ENCODE assay signal across 7 mouse cellular contexts in genomic region chr3:142475913-142476312, GRCm38 (mm10). TPM values are rescaled to one million over a fixed set of nuclear protein-coding genes. Genes with fewer than 3 reads are reported as not detected.
DNase-seq lines count a peak whose midpoint lies in the region; ATAC-seq lines count a peak whose summit lies in the region.

No protein-coding gene starts in this region.

- WGBS in embryonic facial prominence, embryonic 11.5 days = 20% methylated on average over 4 of the region's 4 CpGs
- 21% methylated on average over 4 of the region's 4 CpGs for WGBS in hindbrain, embryonic 16.5 days

- DNase-seq in ovary, postnatal 14 days (ENCODE audit: low spot score) = peak; percentile 32
- no peak for DNase-seq in ovary, postnatal 10 days (ENCODE audit: low spot score)
- peak; percentile 59 to 70 for DNase-seq in adrenal gland, adult 18-20 months (ENCODE audit: low spot score in 2 of 2)
- DNase-seq in embryonic facial prominence, embryonic 11.5 days (ENCODE audit: low spot score) = peak; percentile 77
- DNase-seq in left cerebral cortex, postnatal 4 days = peak; percentile 67
- DNase-seq in retina, postnatal 1 day = peak; percentile 79

- intact Hi-C loops in left cerebral cortex, postnatal 4 days (cut with DNase I) = loop anchor here (5.0 to 10.0 kb wide), 2 partner anchors 179 to 611 kb away; no protein-coding TSS in a partner anchor

- H3K4me1 ChIP-seq in embryonic facial prominence, embryonic 11.5 days (ENCODE audit: control insufficient read depth, insufficient read depth, low read length) = no peaks in the 10 kb centered on the region
- H3K4me1 ChIP-seq in hindbrain, embryonic 16.5 days (ENCODE audit: control insufficient read depth, insufficient read depth, low read depth, low read length) = no peaks in the 10 kb centered on the region

- no peak overlapping the region for H3K4me2 ChIP-seq in embryonic facial prominence, embryonic 11.5 days (ENCODE audit: low read depth, low read length)
- no peak overlapping the region; the same call in 1 of the 2 replicates for H3K4me2 ChIP-seq in hindbrain, embryonic 16.5 days (ENCODE audit: low read length)

- no peaks in the 10 kb centered on the region for H3K9me3 ChIP-seq in embryonic facial prominence, embryonic 11.5 days (replicated peaks; ENCODE audit: control insufficient read depth, low read length)
- no peaks in the 10 kb centered on the region for H3K9me3 ChIP-seq in hindbrain, embryonic 16.5 days (ENCODE audit: control insufficient read depth, low read length)

- H3K27ac ChIP-seq in embryonic facial prominence, embryonic 11.5 days (replicated peaks; ENCODE audit: low read depth, low read length) = no peak overlapping the region
- H3K27ac ChIP-seq in hindbrain, embryonic 16.5 days (ENCODE audit: low read depth, low read length) = no peak overlapping the region

- no peaks in the 10 kb centered on the region for H3K27me3 ChIP-seq in embryonic facial prominence, embryonic 11.5 days (ENCODE audit: control insufficient read depth, insufficient read depth, low read length)
- H3K27me3 ChIP-seq in hindbrain, embryonic 16.5 days (replicated peaks; ENCODE audit: control insufficient read depth, insufficient read depth, low read length) = no peaks in the 10 kb centered on the region

- H3K4me3 ChIP-seq in embryonic facial prominence, embryonic 11.5 days (ENCODE audit: low read depth, low read length) = no peak overlapping the region
- H3K4me3 ChIP-seq in hindbrain, embryonic 16.5 days (ENCODE audit: low read length) = no peak overlapping the region

- no peaks in the 10 kb centered on the region for H3K36me3 ChIP-seq in embryonic facial prominence, embryonic 11.5 days (replicated peaks; ENCODE audit: control insufficient read depth, insufficient read depth, low read depth, low read length)
- no peaks in the 10 kb centered on the region for H3K36me3 ChIP-seq in hindbrain, embryonic 16.5 days (ENCODE audit: control insufficient read depth, insufficient read depth, low read length)

- no peak for ATAC-seq in embryonic facial prominence, embryonic 11.5 days (replicated peaks; ENCODE audit: insufficient number of reproducible peaks, low FRiP score, low TSS enrichment, low read depth)
- ATAC-seq in hindbrain, embryonic 16.5 days = 0 out of 2 replicates have a peak, but pooled peaks have one; percentile 34

- H3K9ac ChIP-seq in embryonic facial prominence, embryonic 11.5 days (replicated peaks; ENCODE audit: low read length) = no peak overlapping the region
- no peak overlapping the region for H3K9ac ChIP-seq in hindbrain, embryonic 16.5 days (ENCODE audit: low read depth, low read length)

RNA-seq across cellular contexts. Expression of gene Gbp5, which starts 17.9 kb away (rescaled TPM):
- total RNA-seq in adrenal gland, adult 18-20 months (2021) = 1 to 10 TPM; 3.4 to 6.7 TPM
- 0.20 TPM in 1 of 2 replicates, not detected in the other for polyA plus RNA-seq in embryonic facial prominence, embryonic 11.5 days (2014; fragmentation: Nextera tagmentation; extraction: Ambion mirVana)
- 0.19 and 0.39 TPM in 2 replicates for polyA plus RNA-seq in hindbrain, embryonic 16.5 days (2015; fragmentation: Nextera tagmentation; extraction: Ambion mirVana)
- total RNA-seq in left cerebral cortex, postnatal 4 days (2021) = 1 to 10 TPM; 1.2 to 1.4 TPM

RNA-seq across cellular contexts. Expression of gene Gbp7, which starts 54.2 kb away (rescaled TPM):
- total RNA-seq in adrenal gland, adult 18-20 months (2021) = 10 to 100 TPM; 12.6 to 17.9 TPM
- 1.4 and 2.1 TPM in 2 replicates for polyA plus RNA-seq in embryonic facial prominence, embryonic 11.5 days (2014; fragmentation: Nextera tagmentation; extraction: Ambion mirVana)
- 2.3 and 2.9 TPM in 2 replicates for polyA plus RNA-seq in hindbrain, embryonic 16.5 days (2015; fragmentation: Nextera tagmentation; extraction: Ambion mirVana)
- 1 to 10 TPM; 2.5 to 2.8 TPM for total RNA-seq in left cerebral cortex, postnatal 4 days (2021)
